Mouse (Mus musculus) monocyte, adult 2 months (primary cell): ENCODE results near the gene Zfp202.

Experiments
- DNase-seq, 2 experiments: peaks; one replicate each; pipeline ENCODE4 v3.0.0; 2022; ENCODE audit warnings: low spot score in 2 of 2, low read depth in 1 of 2

Zfp202 gene

DNA sequence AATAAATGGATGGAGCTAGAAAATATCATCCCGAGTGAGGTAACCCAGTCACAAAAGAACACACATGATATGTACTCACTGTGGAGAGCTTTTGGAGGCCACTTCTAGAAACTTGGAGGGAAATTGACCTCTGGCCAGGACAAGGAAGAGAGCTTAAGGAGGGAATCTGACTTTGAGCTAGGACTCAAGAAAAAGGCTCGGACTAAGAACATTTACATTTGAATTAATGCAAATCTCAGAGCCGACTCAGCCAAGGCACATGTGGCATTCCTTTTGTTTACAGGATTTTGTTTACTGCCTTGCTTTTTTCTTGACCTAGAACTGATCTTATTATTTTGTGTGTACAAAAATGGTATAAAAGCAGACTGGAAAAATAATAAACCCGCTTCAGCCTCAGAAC is 47.6 kb downstream of the Zfp202 start:
- no peak for DNase-seq

DNA sequence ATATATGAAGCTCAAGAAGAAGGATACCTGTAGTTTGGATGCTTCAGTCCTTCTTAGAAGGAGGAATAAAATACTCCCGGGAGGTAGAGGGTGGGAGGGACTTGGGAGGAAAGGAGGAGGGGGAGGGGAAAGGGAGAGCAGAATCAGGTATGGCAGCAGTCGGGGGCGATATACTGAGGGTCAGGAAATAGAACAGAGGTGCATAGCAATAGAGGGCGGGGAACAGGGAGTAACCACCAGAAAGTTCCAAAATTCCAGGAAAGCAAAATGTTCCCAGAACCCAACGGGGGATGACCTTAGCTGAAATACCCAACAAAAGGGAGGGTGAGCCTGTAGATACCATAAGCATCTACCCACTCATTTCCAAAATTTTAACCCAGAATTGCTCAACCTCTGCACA is 48.2 kb downstream of the Zfp202 start:
- DNase-seq, result no peak

- no peak for DNase-seq
Observed at GRCm38 (mm10) chr9:40241223-40241801, 49.2 kb downstream of the Zfp202 start.

GRCm38 (mm10) chr9:40241951-40242888 is 50.1 kb downstream of the Zfp202 start:
- DNase-seq, result no peak

GRCm38 (mm10) chr9:40245466-40245865 is 53.4 kb downstream of the Zfp202 start:
- no peak for DNase-seq

GRCm38 (mm10) chr9:40245974-40246665 is 54.0 kb downstream of the Zfp202 start:
- DNase-seq, result no peak

GRCm38 (mm10) chr9:40246702-40247101 is 54.6 kb downstream of the Zfp202 start:
- DNase-seq, result no peak

- no peak for DNase-seq
Observed at GRCm38 (mm10) chr9:40249106-40249505, 57.0 kb downstream of the Zfp202 start.

GRCm38 (mm10) chr9:40252459-40252858 is 60.3 kb downstream of the Zfp202 start:
- no peak for DNase-seq
